Mouse (Mus musculus) right cerebral cortex, postnatal 25 days (tissue): Measurements from ENCODE around the gene Mmrn2.

Source experiments
- DNase-seq: peaks from one replicate; pipeline ENCODE4 v3.0.0; 2022

Mmrn2 gene

GRCm38 (mm10) chr14:34375415-34375904, at the start of gene Mmrn2:
TSS of gene Mmrn2 (plus strand) at chr14:34375465.
- DNase-seq, result no peak

GRCm38 (mm10) chr14:34326606-34327005, 48.7 kb upstream of the Mmrn2 start:
- no peak for DNase-seq

GRCm38 (mm10) chr14:34327618-34328017, 47.6 kb upstream of the Mmrn2 start:
- DNase-seq, result no peak

GRCm38 (mm10) chr14:34330657-34331158, 44.6 kb upstream of the Mmrn2 start:
- DNase-seq, result no peak

- no peak for DNase-seq
Measured at GRCm38 (mm10) chr14:34331886-34332285, 43.4 kb upstream of the Mmrn2 start.

- DNase-seq, result peak; percentile 37
Measured at GRCm38 (mm10) chr14:34332476-34332875, 42.8 kb upstream of the Mmrn2 start.

GRCm38 (mm10) chr14:34339446-34339845, 35.8 kb upstream of the Mmrn2 start:
- DNase-seq, result no peak

GRCm38 (mm10) chr14:34341993-34342392, 33.3 kb upstream of the Mmrn2 start:
- DNase-seq, result no peak

- no peak for DNase-seq
Measured at GRCm38 (mm10) chr14:34343078-34343477, 32.2 kb upstream of the Mmrn2 start.

GRCm38 (mm10) chr14:34344361-34344760, 30.9 kb upstream of the Mmrn2 start:
- no peak for DNase-seq

- no peak for DNase-seq
Measured at GRCm38 (mm10) chr14:34345771-34346566, 29.3 kb upstream of the Mmrn2 start.

- DNase-seq, result no peak
Measured at GRCm38 (mm10) chr14:34347084-34347483, 28.2 kb upstream of the Mmrn2 start.

GRCm38 (mm10) chr14:34348301-34348700, 27.0 kb upstream of the Mmrn2 start:
- DNase-seq, result no peak

- DNase-seq, result no peak
Measured at GRCm38 (mm10) chr14:34349007-34349406, 26.3 kb upstream of the Mmrn2 start.

- no peak for DNase-seq
Measured at GRCm38 (mm10) chr14:34351660-34352059, 23.6 kb upstream of the Mmrn2 start.

GRCm38 (mm10) chr14:34352523-34352922, 22.7 kb upstream of the Mmrn2 start:
- DNase-seq, result no peak

GRCm38 (mm10) chr14:34353326-34353725, 21.9 kb upstream of the Mmrn2 start:
- DNase-seq, result no peak

- no peak for DNase-seq
Measured at GRCm38 (mm10) chr14:34354456-34354855, 20.8 kb upstream of the Mmrn2 start.

GRCm38 (mm10) chr14:34355301-34355700, 20.0 kb upstream of the Mmrn2 start, which contains the start of gene Fam25c:
TSS of gene Fam25c (minus strand) at chr14:34355433.
- DNase-seq, result no peak

- DNase-seq, result peak; percentile 17
Measured at GRCm38 (mm10) chr14:34357671-34358455, 17.4 kb upstream of the Mmrn2 start.

GRCm38 (mm10) chr14:34359676-34360244, 15.5 kb upstream of the Mmrn2 start:
- no peak for DNase-seq

- DNase-seq, result no peak
Measured at GRCm38 (mm10) chr14:34360251-34360650, 15.0 kb upstream of the Mmrn2 start.

GRCm38 (mm10) chr14:34362135-34362534, 13.1 kb upstream of the Mmrn2 start:
- DNase-seq, result no peak
